Mouse (Mus musculus) adipose tissue, adult 10 weeks (tissue): ENCODE data around the gene Mrap2. TPM values are rescaled to one million over a fixed set of nuclear protein-coding genes. Genes with fewer than 3 reads are reported as not detected.

Source experiments
- polyA plus RNA-seq: library from polyadenylated mRNA; stranded (reverse); fragments of 350-450 nt; fragmentation: Illumina TruSeq; extraction: RNeasy Lipid Tissue Mini Kit (QIAGEN cat#74804); gene quantifications from one replicate; pipeline ENCODE4 v1.2.3, GENCODE M21; 2014; ENCODE audit warnings: low read depth, low replicate concordance

The Mrap2 gene
- 1.2 TPM for polyA plus RNA-seq

GRCm38 (mm10) chr9:87144106-87144505 lies at the start of gene Mrap2:
Gene Mrap2 (plus strand): TSS chr9:87144306.

Other genes starting within 250 kb of the Mrap2 start
- not detected for gene Ripply2, start 128.8 kb upstream of the Mrap2 start, polyA plus RNA-seq
- 30.7 TPM for gene Cyb5r4, start 122.3 kb upstream of the Mrap2 start, polyA plus RNA-seq
- gene Cep162, start 111.2 kb downstream of the Mrap2 start, polyA plus RNA-seq, result 7.2 TPM